Mouse (Mus musculus) liver, postnatal 0 days (tissue): Measurements from ENCODE around the gene 4933402D24Rik. TPM values are rescaled to one million over a fixed set of nuclear protein-coding genes. Genes with fewer than 3 reads are reported as not detected.
A peak's percentile ranks its signal among the peaks of the same experiment; 100 is the strongest.

Experiments used
- ATAC-seq: fragments of 200-750 bp; cut with Nextera tagmentation; 2 replicates; pipeline ENCODE4 v1.8.0; 2017; ENCODE audit warnings: mild to moderate bottlenecking, moderate library complexity
- DNase-seq: peaks from one replicate; pipeline ENCODE4 v3.0.0-alpha.2; 2016
- H3K27ac ChIP-seq: fragments of 300-500 bp; sonication (generic); 2 replicates; pipeline ENCODE4 v1.5.1; 2014; ENCODE audit warnings: antibody characterized with exemption, moderate library complexity, mild to moderate bottlenecking, low read depth
- H3K27me3 ChIP-seq: fragments of 300-500 bp; sonication (generic); 2 replicates; pipeline ENCODE4 v1.6.1; 2014; ENCODE audit warnings: low read length, control low read depth, mixed read lengths; ENCODE audit not compliant: insufficient read depth
- H3K36me3 ChIP-seq: fragments of 300-500 bp; sonication (generic); replicated peaks from 2 replicates; pipeline ENCODE4 v1.6.1; 2014; ENCODE audit warnings: mild to moderate bottlenecking, control low read depth, low read length, moderate library complexity, mixed read lengths; ENCODE audit not compliant: insufficient read depth
- H3K4me1 ChIP-seq: fragments of 300-500 bp; sonication (generic); 2 replicates; pipeline ENCODE4 v1.6.1; 2014; ENCODE audit warnings: antibody characterized with exemption, mild to moderate bottlenecking, control low read depth; ENCODE audit not compliant: insufficient read depth
- H3K4me2 ChIP-seq: fragments of 300-500 bp; sonication (generic); 2 replicates; pipeline ENCODE4 v1.6.1; 2014; ENCODE audit warnings: low read depth, mild to moderate bottlenecking, low read length, moderate library complexity, mixed read lengths
- H3K4me3 ChIP-seq: fragments of 300-500 bp; sonication (generic); 2 replicates; pipeline ENCODE4 v1.5.1; 2014; ENCODE audit warnings: low read depth, low read length
- H3K9ac ChIP-seq: fragments of 300-500 bp; sonication (generic); replicated peaks from 2 replicates; pipeline ENCODE4 v1.6.1; 2014; ENCODE audit warnings: mild to moderate bottlenecking, moderate library complexity
- H3K9me3 ChIP-seq: fragments of 300-500 bp; sonication (generic); 2 replicates; pipeline ENCODE4 v1.6.1; 2016; ENCODE audit warnings: mild to moderate bottlenecking, control low read depth, low read length, mixed read lengths
- CTCF ChIP-seq: sonication (generic); IDR thresholded peaks from 2 replicates; pipeline ENCODE4 v1.5.1; 2016; ENCODE audit warnings: antibody characterized with exemption, low read depth
- EP300 ChIP-seq: IDR thresholded peaks from 2 replicates; pipeline ENCODE4 v1.6.1; 2016; ENCODE audit warnings: antibody characterized with exemption, low read depth, mild to moderate bottlenecking
- WGBS: fragments of 180-500 bp; shearing (Covaris S2); extraction: QIAGEN DNeasy Blood & Tissue Kit; methylation state at CpG from one replicate; pipeline ENCODE4 v1.1.7; 2014; ENCODE audit not compliant: insufficient replicate concordance; 5-methylcytosine and 5-hydroxymethylcytosine counted together
- polyA plus RNA-seq: library from polyadenylated mRNA; unstranded; fragments of >200 nt; fragmentation: Nextera tagmentation; extraction: Ambion mirVana; gene quantifications from 2 replicates; pipeline ENCODE4 v1.2.1, GENCODE M21; 2015

4933402D24Rik gene
- polyA plus RNA-seq, 1 experiment from 2014 or later: not detected

DNA sequence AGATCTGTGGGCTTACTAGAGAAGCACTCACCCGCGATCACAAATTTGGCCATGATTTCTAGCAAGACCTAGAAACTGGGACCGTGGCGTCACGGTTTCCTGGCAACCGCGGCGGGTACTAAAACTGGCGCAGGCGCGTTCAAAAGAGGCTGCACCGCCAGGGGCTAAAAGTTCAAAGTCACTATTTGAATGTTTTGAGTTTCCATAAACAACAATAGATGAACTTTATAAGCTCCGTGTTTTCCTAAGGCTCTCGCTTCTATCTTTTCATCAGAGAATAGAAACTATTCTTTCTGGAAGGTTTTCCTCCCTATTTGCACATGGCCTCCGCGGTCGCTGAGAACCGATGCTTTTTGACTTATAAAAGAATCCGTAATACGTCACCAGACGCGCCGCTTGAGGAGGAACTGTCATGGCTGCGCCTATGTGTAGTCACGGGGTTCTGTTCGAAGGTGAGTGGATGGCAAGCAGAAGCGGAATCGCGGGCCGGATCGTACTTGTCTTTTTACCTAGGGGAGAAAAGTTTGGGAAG lies 38.8 kb downstream of the 4933402D24Rik start, which contains the start of the genes Mdh1b and Fastkd2:
TSS of gene Mdh1b (minus strand) at position 79 of the 532 bp plus-strand sequence.
TSS of gene Fastkd2 (plus strand) at position 375 of the 532 bp plus-strand sequence.
- Histone ChIP-seq H3K4me3 (peak within 1 kb of the TSS; percentile 65), H3K4me2 (peak within 1 kb of the TSS; percentile 74), H3K36me3 (no peaks in the 10 kb centered on the region; the same call in none of the 2 replicates), H3K27me3 (no peaks in the 10 kb centered on the region), H3K9me3 (no peaks in the 10 kb centered on the region), H3K9ac (peak within 1 kb of the TSS; percentile 65), H3K4me1 (peaks cover 7% of the 10 kb centered on the region; the same call in 1 of the 2 replicates), H3K27ac (no peak within 1 kb of the TSS)
- TF ChIP-seq EP300 (peak; percentile 57), CTCF (no peak)
- under 1% methylated on average over 31 of the region's 31 CpGs for WGBS
- peak; percentile 98 for ATAC-seq
- peak; percentile 87 for DNase-seq

DNA sequence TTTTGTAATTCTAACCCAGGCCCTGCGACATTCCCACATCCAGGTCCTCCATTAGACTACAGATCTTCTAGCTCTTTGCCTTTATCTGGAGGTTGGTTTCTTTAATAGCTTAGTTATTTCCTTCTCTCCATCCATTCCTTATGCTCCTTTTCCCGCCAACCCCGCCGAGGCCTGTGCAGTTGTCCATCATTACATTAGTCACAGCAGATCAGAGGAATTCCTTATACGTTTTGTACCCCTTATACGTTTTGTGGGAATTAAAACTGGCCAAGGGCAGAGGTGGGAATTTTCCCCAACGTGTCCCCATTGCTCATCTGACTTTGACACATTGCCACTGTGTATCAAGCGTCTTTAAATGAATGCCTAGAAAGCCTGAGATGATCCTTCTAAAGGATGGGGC lies 39.3 kb downstream of the 4933402D24Rik start:
- Histone ChIP-seq H3K36me3 (no peaks in the 10 kb centered on the region), H3K9ac (no peak overlapping the region), H3K4me1 (peaks cover 7% of the 10 kb centered on the region; the same call in 1 of the 2 replicates), H3K9me3 (no peaks in the 10 kb centered on the region), H3K4me2 (peak overlapping the region; percentile 74), H3K4me3 (peak overlapping the region; percentile 65), H3K27ac (no peak overlapping the region), H3K27me3 (no peaks in the 10 kb centered on the region)
- TF ChIP-seq EP300: no peak
- TF ChIP-seq CTCF: no peak
- ATAC-seq (no peak), DNase-seq (no peak)
- WGBS: 63% methylated on average over 8 of the region's 8 CpGs

DNA sequence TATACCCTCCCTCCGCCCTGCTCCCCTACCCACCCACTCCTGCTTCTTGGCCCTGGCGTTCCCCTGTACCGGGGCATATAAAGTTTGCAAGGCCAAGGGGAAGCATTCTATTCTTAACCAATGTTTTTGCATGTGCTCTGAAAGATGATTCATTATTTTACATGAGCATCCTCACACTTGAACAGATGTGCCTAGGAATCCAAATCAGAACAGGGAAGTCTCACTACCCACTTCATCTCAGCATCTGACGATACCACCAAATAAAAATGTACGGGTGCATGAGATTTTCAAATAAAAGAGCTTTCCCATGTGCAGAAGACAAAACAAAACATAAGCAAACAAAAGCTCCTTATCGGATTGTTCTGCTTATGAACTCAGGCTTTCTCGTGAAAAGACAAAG lies 48.9 kb downstream of the 4933402D24Rik start:
- Histone ChIP-seq H3K9me3 (no peaks in the 10 kb centered on the region), H3K36me3 (no peaks in the 10 kb centered on the region), H3K4me2 (no peak overlapping the region), H3K9ac (no peak overlapping the region), H3K27me3 (no peaks in the 10 kb centered on the region), H3K4me3 (no peak overlapping the region), H3K27ac (no peak overlapping the region), H3K4me1 (no peaks in the 10 kb centered on the region)
- 74% methylated on average over 7 of the region's 7 CpGs for WGBS
- TF ChIP-seq EP300: no peak
- no peak for TF ChIP-seq CTCF
- DNase-seq (no peak), ATAC-seq (no peak)

DNA sequence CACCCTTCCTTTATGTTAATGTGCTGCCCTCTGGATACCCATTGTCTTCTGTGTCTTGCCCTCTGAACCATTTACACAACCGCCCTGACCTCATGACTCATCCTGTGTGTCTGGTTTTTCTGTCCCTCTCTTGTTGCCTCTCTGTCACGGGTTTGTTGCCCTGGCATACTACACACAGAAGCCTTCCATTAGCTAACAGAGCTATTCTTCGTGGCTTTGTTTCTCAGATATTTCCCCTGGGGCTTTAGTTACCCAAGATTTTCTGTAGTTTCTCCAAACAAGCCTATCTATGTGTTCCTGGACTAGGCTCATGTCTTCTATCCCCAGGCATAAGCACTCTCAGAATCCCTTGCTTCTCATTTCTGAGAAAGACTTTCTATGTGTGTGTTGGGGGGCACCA lies 60.2 kb downstream of the 4933402D24Rik start:
- ATAC-seq (no peak), DNase-seq (no peak)
- Histone ChIP-seq H3K27me3 (no peaks in the 10 kb centered on the region), H3K4me3 (no peak overlapping the region), H3K9me3 (no peaks in the 10 kb centered on the region), H3K27ac (no peak overlapping the region), H3K9ac (no peak overlapping the region), H3K4me2 (no peak overlapping the region), H3K4me1 (no peaks in the 10 kb centered on the region), H3K36me3 (no peaks in the 10 kb centered on the region)
- TF ChIP-seq CTCF (no peak), EP300 (no peak)
- WGBS: 69% methylated on average over 3 of the region's 3 CpGs

DNA sequence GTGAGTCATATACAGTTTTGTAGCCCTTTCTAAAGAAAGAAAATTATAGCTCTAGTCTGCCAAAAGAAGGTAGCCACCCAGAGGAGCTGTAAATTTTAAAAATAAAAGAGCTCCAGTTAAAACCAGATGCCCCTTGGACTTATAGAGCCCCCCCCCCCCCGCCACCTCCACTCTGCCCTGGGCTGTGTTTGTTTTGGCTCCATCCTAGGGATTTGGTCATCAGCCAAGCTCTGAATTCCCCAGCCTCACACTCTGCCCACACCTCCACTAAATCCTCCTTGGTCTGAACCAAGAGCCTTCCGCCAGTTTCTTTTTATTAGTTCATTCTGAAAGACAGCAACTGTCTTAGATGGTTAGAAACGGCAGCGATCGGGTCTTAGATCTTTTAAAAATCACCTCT lies 63.3 kb downstream of the 4933402D24Rik start:
- Histone ChIP-seq H3K9me3 (no peaks in the 10 kb centered on the region), H3K4me1 (no peaks in the 10 kb centered on the region), H3K27me3 (no peaks in the 10 kb centered on the region), H3K4me2 (no peak overlapping the region), H3K9ac (no peak overlapping the region), H3K36me3 (no peaks in the 10 kb centered on the region), H3K27ac (no peak overlapping the region), H3K4me3 (no peak overlapping the region)
- TF ChIP-seq EP300: no peak
- no peak for TF ChIP-seq CTCF
- 64% methylated on average over 5 of the region's 5 CpGs for WGBS
- ATAC-seq (peak; percentile 57; the same call in 1 of the 2 replicates), DNase-seq (peak; percentile 59)

Other genes with a start within 250 kb of the 4933402D24Rik start
- not detected in 2 replicates for gene Gm39653, start 153.3 kb downstream of the 4933402D24Rik start, polyA plus RNA-seq
- gene Dytn, start 82.3 kb downstream of the 4933402D24Rik start, polyA plus RNA-seq: not detected in 2 replicates
- not detected in 2 replicates for gene Mdh1b, start 38.9 kb downstream of the 4933402D24Rik start, polyA plus RNA-seq
- 22.6 and 25.9 TPM in 2 replicates for gene Fastkd2, start 38.7 kb downstream of the 4933402D24Rik start, polyA plus RNA-seq